Mouse (Mus musculus) liver, embryonic 14.5 days (tissue): ENCODE measurements around the gene Parvb. TPM values are rescaled to one million over a fixed set of nuclear protein-coding genes. Genes with fewer than 3 reads are reported as not detected.

Experiments used
- ATAC-seq: fragments of 200-750 bp; cut with Nextera tagmentation; 2 replicates; pipeline ENCODE4 v1.8.0; 2017; ENCODE audit warnings: moderate number of reproducible peaks, mild to moderate bottlenecking, moderate library complexity; ENCODE audit not compliant: insufficient read depth
- DNase-seq, 3 experiments: peaks; one replicate each; pipeline ENCODE4 v3.0.0-alpha.2; 2012 to 2013; ENCODE audit warnings: low read depth in 3 of 3, low spot score in 3 of 3
- H3K27ac ChIP-seq: fragments of 300-500 bp; sonication (generic); 2 replicates; pipeline ENCODE4 v1.5.1; 2014; ENCODE audit warnings: moderate library complexity, mild to moderate bottlenecking, control low read depth, inconsistent platforms
- H3K27me3 ChIP-seq: fragments of 300-500 bp; sonication (generic); 2 replicates; pipeline ENCODE4 v1.6.1; 2014; ENCODE audit warnings: mild to moderate bottlenecking, low read length, moderate library complexity; ENCODE audit not compliant: control insufficient read depth, insufficient read depth
- H3K36me3 ChIP-seq: fragments of 300-500 bp; sonication (generic); replicated peaks from 2 replicates; pipeline ENCODE4 v1.6.1; 2014; ENCODE audit warnings: low read depth; ENCODE audit not compliant: control insufficient read depth, insufficient read depth
- H3K4me1 ChIP-seq, 2 experiments: fragments of 200-500 bp in 1 of 2; fragments of 300-500 bp in 1 of 2; sonication (generic) in 1 of 2; replicated peaks; 2 replicates each; pipeline ENCODE4 v1.6.1; 2012 to 2014; ENCODE audit warnings: antibody characterized with exemption in 1 of 2, inconsistent platforms in 1 of 2, low read length in 1 of 2; ENCODE audit not compliant: control insufficient read depth in 2 of 2, insufficient read depth in 2 of 2
- H3K4me2 ChIP-seq: fragments of 300-500 bp; sonication (generic); 2 replicates; pipeline ENCODE4 v1.6.1; 2014; ENCODE audit warnings: low read depth, mild to moderate bottlenecking, control low read depth, moderate library complexity
- H3K4me3 ChIP-seq, 2 experiments: fragments of 200-500 bp in 1 of 2; fragments of 300-500 bp in 1 of 2; sonication (generic) in 1 of 2; 2 replicates each; pipeline ENCODE4 v1.5.1; 2012 to 2014; ENCODE audit warnings: low read depth in 2 of 2, low read length in 2 of 2, mild to moderate bottlenecking in 2 of 2, control low read depth in 1 of 2, inconsistent platforms in 1 of 2, moderate library complexity in 1 of 2; ENCODE audit not compliant: insufficient read depth in 1 of 2
- H3K9ac ChIP-seq: fragments of 300-500 bp; sonication (generic); replicated peaks from 2 replicates; pipeline ENCODE4 v1.6.1; 2014; ENCODE audit warnings: mild to moderate bottlenecking, control low read depth, moderate library complexity
- H3K9me3 ChIP-seq: fragments of 300-500 bp; sonication (generic); 2 replicates; pipeline ENCODE4 v1.6.1; 2016; ENCODE audit warnings: low read length, mixed read lengths; ENCODE audit not compliant: control insufficient read depth
- CTCF ChIP-seq: IDR thresholded peaks from 2 replicates; pipeline ENCODE4 v1.5.1; 2016; ENCODE audit warnings: antibody characterized with exemption, low read depth, control low read depth
- EP300 ChIP-seq: IDR thresholded peaks from 2 replicates; pipeline ENCODE4 v1.6.1; 2016; ENCODE audit warnings: antibody characterized with exemption, low read depth
- WGBS: fragments of 180-500 bp; shearing (Covaris S2); extraction: QIAGEN DNeasy Blood & Tissue Kit; methylation state at CpG from one replicate; pipeline ENCODE4 v1.1.7; 2014; ENCODE audit not compliant: insufficient replicate concordance; 5-methylcytosine and 5-hydroxymethylcytosine counted together
- polyA plus RNA-seq, 2 experiments: library from polyadenylated mRNA; depleted of rRNA in 1 of 2; stranded (reverse) in 1 of 2; unstranded in 1 of 2; fragments of >200 nt; fragmentation: Nextera tagmentation in 1 of 2; extraction: Ambion mirVana in 1 of 2; gene quantifications; 2 replicates each; pipeline versions ENCODE4 v1.2.1 to v1.2.3; 2012 to 2014

Gene Parvb
- polyA plus RNA-seq, 2 experiments, result 7.3 to 22.6 TPM

GRCm38 (mm10) chr15:84224779-84225178, 7.1 kb upstream of the Parvb start:
- H3K9me3 ChIP-seq, result no peaks in the 10 kb centered on the region
- no peaks in the 10 kb centered on the region for H3K36me3 ChIP-seq
- no peaks in the 10 kb centered on the region for H3K27me3 ChIP-seq
- TF ChIP-seq EP300, result no peak
- TF ChIP-seq CTCF, result no peak
- no peak overlapping the region for H3K4me3 ChIP-seq
- no peak overlapping the region for H3K9ac ChIP-seq
- ATAC-seq (no peak), DNase-seq (no peak)
- H3K27ac ChIP-seq, result no peak overlapping the region
- peaks cover 0 to under 1% of the 10 kb centered on the region in 2 experiments; a peak in 1 of 4 replicates for H3K4me1 ChIP-seq
- WGBS, result 53% methylated on average over 10 of the region's 10 CpGs
- no peak overlapping the region for H3K4me2 ChIP-seq

- ATAC-seq, result no peak
- 81% methylated on average over 15 of the region's 15 CpGs for WGBS
These were observed 4.9 kb upstream of the Parvb start for GRCm38 (mm10) chr15:84226918-84227317.

GRCm38 (mm10) chr15:84230661-84231060, 1.2 kb upstream of the Parvb start:
- Histone ChIP-seq H3K9ac (peak overlapping the region; percentile 49), H3K27ac (peak overlapping the region; percentile 71), H3K36me3 (no peaks in the 10 kb centered on the region), H3K9me3 (no peaks in the 10 kb centered on the region), H3K27me3 (no peaks in the 10 kb centered on the region), H3K4me1 (peaks cover 14 to 23% of the 10 kb centered on the region in 2 experiments), H3K4me3 (peak overlapping the region; percentile 59 to 67; a peak in 3 of 4 replicates), H3K4me2 (peak overlapping the region; percentile 78)
- TF ChIP-seq CTCF (no peak), EP300 (no peak)
- 4% methylated on average over 5 of the region's 5 CpGs for WGBS
- ATAC-seq, result peak; percentile 79
- DNase-seq, result peak in 2 of 3 experiments; percentile 52 to 59

More at GRCm38 (mm10) chr15:84226918-84227317, 4.9 kb upstream of the Parvb start:
- H3K27ac ChIP-seq, result no peak overlapping the region
- no peaks in the 10 kb centered on the region for H3K36me3 ChIP-seq
- H3K4me1 ChIP-seq, result peaks cover 10 to 17% of the 10 kb centered on the region in 2 experiments
- TF ChIP-seq EP300 (no peak), CTCF (no peak)
- no peak for DNase-seq
- no peak overlapping the region for H3K4me3 ChIP-seq
- no peaks in the 10 kb centered on the region for H3K9me3 ChIP-seq
- no peak overlapping the region for H3K4me2 ChIP-seq
- no peaks in the 10 kb centered on the region for H3K27me3 ChIP-seq
- H3K9ac ChIP-seq, result no peak overlapping the region

GRCm38 (mm10) chr15:84231113-84231712, 630 bp upstream of the Parvb start:
- peak; percentile 56 to 71 (median 71) for DNase-seq
- WGBS, result 1% methylated on average over 16 of the region's 16 CpGs
- peak; percentile 92 for ATAC-seq

GRCm38 (mm10) chr15:84232609-84233008, 766 bp downstream of the Parvb start:
- H3K9me3 ChIP-seq, result no peaks in the 10 kb centered on the region
- TF ChIP-seq EP300 (no peak), CTCF (no peak)
- H3K27me3 ChIP-seq, result no peaks in the 10 kb centered on the region
- peak overlapping the region; percentile 78 for H3K4me2 ChIP-seq
- 43% methylated on average over 8 of the region's 8 CpGs for WGBS
- DNase-seq (no peak), ATAC-seq (no peak)
- H3K36me3 ChIP-seq, result no peaks in the 10 kb centered on the region
- peak overlapping the region; percentile 49 for H3K9ac ChIP-seq
- H3K4me3 ChIP-seq, result peak overlapping the region; percentile 59 to 67
- H3K4me1 ChIP-seq, result peaks cover 14 to 23% of the 10 kb centered on the region in 2 experiments
- no peak overlapping the region; the same call in 1 of the 2 replicates for H3K27ac ChIP-seq

More at GRCm38 (mm10) chr15:84231113-84231712, 630 bp upstream of the Parvb start:
- Histone ChIP-seq H3K4me3 (peak overlapping the region; percentile 59 to 67), H3K27ac (peak overlapping the region; percentile 71), H3K4me1 (peaks cover 14 to 23% of the 10 kb centered on the region in 2 experiments), H3K9me3 (no peaks in the 10 kb centered on the region), H3K9ac (peak overlapping the region; percentile 49), H3K27me3 (no peaks in the 10 kb centered on the region), H3K36me3 (no peaks in the 10 kb centered on the region), H3K4me2 (peak overlapping the region; percentile 78)
- TF ChIP-seq CTCF, result no peak
- TF ChIP-seq EP300, result peak; percentile 90
